11 mouse cellular contexts compared by ENCODE assay signal in genomic region chr10:115816511-115816910, GRCm38 (mm10). TPM values are rescaled to one million over a fixed set of nuclear protein-coding genes. Genes with fewer than 3 reads are reported as not detected.
DNase-seq lines count a peak whose midpoint lies in the region; ATAC-seq and TF ChIP-seq lines count a peak whose summit lies in the region.
"Had no signal": no experiment of that assay in that cellular context is flagged by ENCODE, and none has a peak within 500 bp of the region (broad histone marks: within the 10 kb centered on the region; RNA-seq: fewer than 3 reads in every experiment).

Tspan8 (plus strand) TSS chr10:115816832.

- DNase-seq in heart, postnatal 14 days: no peak
- DNase-seq in intestine, embryonic 14.5 days (ENCODE audit: low spot score): no peak
- no peak for DNase-seq in left cerebral cortex, postnatal 36 days (ENCODE audit: low spot score in 2 of 2)
- no peak for DNase-seq in limb, embryonic 10.5 days (ENCODE audit: low spot score)
- DNase-seq in left cerebral cortex, adult 18-20 months (ENCODE audit: low spot score in 2 of 2): no peak
- DNase-seq: cerebellum, adult 9-10 months had no signal

- no peaks in the 10 kb centered on the region for H3K36me3 ChIP-seq in heart, embryonic 13.5 days
- no peaks in the 10 kb centered on the region for H3K36me3 ChIP-seq in intestine, embryonic 14.5 days (ENCODE audit: control insufficient read depth, insufficient read depth, low read length)
- no peaks in the 10 kb centered on the region for H3K36me3 ChIP-seq in limb, embryonic 10.5 days
- H3K36me3 ChIP-seq: hindbrain, embryonic 10.5 days; midbrain, embryonic 12.5 days had no signal

- H3K9ac ChIP-seq in heart, embryonic 13.5 days: no peak within 1 kb of the TSS
- H3K9ac ChIP-seq in intestine, embryonic 14.5 days (ENCODE audit: low read length): peak within 1 kb of the TSS; percentile 3; the same call in 1 of the 2 replicates
- H3K9ac ChIP-seq: midbrain, embryonic 12.5 days had no signal

- peak within 1 kb of the TSS; percentile 36 for H3K4me2 ChIP-seq in heart, embryonic 13.5 days
- H3K4me2 ChIP-seq in intestine, embryonic 14.5 days (ENCODE audit: low read length): peak within 1 kb of the TSS; percentile 25
- H3K4me2 ChIP-seq: midbrain, embryonic 12.5 days had no signal

- H3K9me3 ChIP-seq in heart, embryonic 13.5 days: no peaks in the 10 kb centered on the region
- H3K9me3 ChIP-seq in intestine, embryonic 14.5 days (ENCODE audit: control insufficient read depth, low read length): no peaks in the 10 kb centered on the region
- H3K9me3 ChIP-seq in limb, embryonic 10.5 days (replicated peaks): no peaks in the 10 kb centered on the region
- H3K9me3 ChIP-seq: hindbrain, embryonic 10.5 days; midbrain, embryonic 12.5 days had no signal

- H3K4me1 ChIP-seq in heart, embryonic 13.5 days: peaks cover 7% of the 10 kb centered on the region; the same call in 1 of the 2 replicates
- H3K4me1 ChIP-seq in bone marrow, adult 2 months (ENCODE audit: control insufficient read depth, insufficient read depth, low read length): no peaks in the 10 kb centered on the region
- H3K4me1 ChIP-seq in intestine, embryonic 14.5 days (replicated peaks; ENCODE audit: control insufficient read depth, insufficient read depth, low read length): peaks cover 5% of the 10 kb centered on the region; the same call in 1 of the 2 replicates
- H3K4me1 ChIP-seq in limb, embryonic 10.5 days: peaks cover 3% of the 10 kb centered on the region; the same call in 1 of the 2 replicates
- H3K4me1 ChIP-seq: hindbrain, embryonic 10.5 days; midbrain, embryonic 12.5 days had no signal

- H3K27ac ChIP-seq in heart, embryonic 13.5 days (replicated peaks): no peak within 1 kb of the TSS
- H3K27ac ChIP-seq in bone marrow, adult 2 months (ENCODE audit: control insufficient read depth, insufficient read depth, low read depth, low read length, poor library complexity): peak within 1 kb of the TSS; percentile 45; the same call in 1 of the 2 replicates
- peak within 1 kb of the TSS; percentile 73 for H3K27ac ChIP-seq in intestine, embryonic 14.5 days (ENCODE audit: low read depth)
- no peak within 1 kb of the TSS for H3K27ac ChIP-seq in limb, embryonic 10.5 days
- H3K27ac ChIP-seq: hindbrain, embryonic 10.5 days; midbrain, embryonic 12.5 days had no signal

- no peak for ATAC-seq in heart, embryonic 13.5 days (ENCODE audit: extremely low read depth, insufficient number of reproducible peaks, low FRiP score, low TSS enrichment)
- peak; percentile 17; the same call in 1 of the 2 replicates for ATAC-seq in intestine, embryonic 14.5 days (replicated peaks; ENCODE audit: low FRiP score, low TSS enrichment, low read depth)
- 0 out of 2 replicates have a peak, but pooled peaks have one; percentile 33 for ATAC-seq in megakaryocyte, adult 5-6 weeks (ENCODE audit: poor library complexity, severe bottlenecking)

- no peak for TF ChIP-seq CTCF in bone marrow, adult 2 months (IDR thresholded peaks at IDR 0.05; ENCODE audit: control insufficient read depth, insufficient read depth, low read length)

- no peak for TF ChIP-seq POLR2A in bone marrow, adult 2 months (IDR thresholded peaks at IDR 0.05; ENCODE audit: borderline replicate concordance, control insufficient read depth, low read depth, low read length)

- intact Hi-C loops in heart, postnatal 14 days (cut with DNase I): no loop called here
- intact Hi-C loops in left cerebral cortex, postnatal 36 days (cut with DNase I): no loop called here

- 27% methylated on average over 6 of the region's 6 CpGs for WGBS in heart, embryonic 13.5 days
- 25% methylated on average over 6 of the region's 6 CpGs for WGBS in bone marrow, adult 2 months
- 28% methylated on average over 6 of the region's 6 CpGs for WGBS in intestine, embryonic 14.5 days
- WGBS in limb, embryonic 10.5 days: 78% methylated on average over 6 of the region's 6 CpGs

- H3K4me3 ChIP-seq in heart, embryonic 13.5 days: peak within 1 kb of the TSS; percentile 21; the same call in 1 of the 2 replicates
- H3K4me3 ChIP-seq in bone marrow, adult 2 months (replicated peaks; ENCODE audit: control insufficient read depth, low read depth, low read length): peak within 1 kb of the TSS; percentile 60
- H3K4me3 ChIP-seq in intestine, embryonic 14.5 days (ENCODE audit: low read depth, low read length): peak within 1 kb of the TSS; percentile 38
- no peak within 1 kb of the TSS for H3K4me3 ChIP-seq in limb, embryonic 10.5 days
- H3K4me3 ChIP-seq: hindbrain, embryonic 10.5 days; midbrain, embryonic 12.5 days had no signal

- H3K27me3 ChIP-seq in heart, embryonic 13.5 days (replicated peaks): no peaks in the 10 kb centered on the region
- H3K27me3 ChIP-seq in intestine, embryonic 14.5 days (replicated peaks; ENCODE audit: control insufficient read depth, insufficient read depth, low read length): no peaks in the 10 kb centered on the region
- H3K27me3 ChIP-seq in limb, embryonic 10.5 days (ENCODE audit: low read depth, poor library complexity, severe bottlenecking): no peaks in the 10 kb centered on the region
- H3K27me3 ChIP-seq: midbrain, embryonic 12.5 days had no signal

RNA-seq across cellular contexts. Expression of gene Tspan8, which starts in this region (rescaled TPM):
- 1.9 and 3.9 TPM in 2 replicates for polyA plus RNA-seq in heart, embryonic 13.5 days (2015; fragmentation: Nextera tagmentation; extraction: Ambion mirVana)
- total RNA-seq in heart, postnatal 14 days (2021): 1 to 10 TPM; 1.8 to 2.5 TPM
- 59.2 and 63.6 TPM in 2 replicates for polyA plus RNA-seq in bone marrow, adult 2 months (2011; ENCODE audit: insufficient read depth, insufficient read length, low replicate concordance, missing spikeins)
- polyA plus RNA-seq in intestine, embryonic 14.5 days (2014; fragmentation: Nextera tagmentation; extraction: Ambion mirVana): 183 and 185 TPM in 2 replicates
- 0.96 and 1.9 TPM in 2 replicates for total RNA-seq in megakaryocyte, adult 5-6 weeks (2015)
- 1.4 and 3.1 TPM in 2 replicates for total RNA-seq in megakaryocyte, adult 5-6 weeks (2017)
- total RNA-seq in left cerebral cortex, postnatal 36 days (2021): under 1 TPM; 0.37 to 0.93 TPM
- 0.86 and 1.3 TPM in 2 replicates for polyA plus RNA-seq in limb, embryonic 10.5 days (2016; fragmentation: Nextera tagmentation; extraction: Ambion mirVana)
- total RNA-seq in left cerebral cortex, adult 18-20 months (2021): under 1 TPM; 0.28 to 0.98 TPM

Comparison
In these comparisons a context has a peak if more than half of its experiments do, and no peak if none do; other contexts are left out.
1. RNA of gene Tspan8 (polyA plus RNA-seq): 183 to 185 TPM in intestine, embryonic 14.5 days and 59.2 to 63.6 TPM in bone marrow, adult 2 months; 1.9 to 3.9 TPM in heart, embryonic 13.5 days and 0.86 to 1.3 TPM in limb, embryonic 10.5 days; every median in the first group is over 10 times any median in the second.
2. H3K27ac ChIP-seq: peak in bone marrow, adult 2 months (single experiment) and intestine, embryonic 14.5 days (single experiment); none in heart, embryonic 13.5 days (single experiment) and limb, embryonic 10.5 days (single experiment).